Mouse (Mus musculus): ENCODE measurements around the gene Kctd12. TPM values are rescaled to one million over a fixed set of nuclear protein-coding genes. Genes with fewer than 3 reads are reported as not detected.
A peak's percentile ranks its signal among the peaks of the same experiment; 100 is the strongest.

Kctd12 gene
- 6.2 and 8.8 TPM in 2 replicates for polyA plus RNA-seq (2016; fragmentation: Nextera tagmentation; extraction: Ambion mirVana)

- WGBS = 2% methylated on average over 65 of the region's 66 CpGs
- Histone ChIP-seq H3K9me3 (no peaks in the 10 kb centered on the region), H3K36me3 (replicated peaks) (no peaks in the 10 kb centered on the region), H3K4me3 (peak within 1 kb of the TSS; percentile 77), H3K27ac (replicated peaks) (peak within 1 kb of the TSS; percentile 88), H3K27me3 (replicated peaks; ENCODE audit: low read depth, poor library complexity, severe bottlenecking) (peaks cover 22% of the 10 kb centered on the region), H3K4me1 (peaks cover 22% of the 10 kb centered on the region)
- peak; percentile 93 for DNase-seq (ENCODE audit: low spot score)
These were observed at the start of gene Kctd12 for GRCm38 (mm10) chr14:102982627-102983540. Gene Kctd12, minus strand, starts transcription at chr14:102982637.

DNA sequence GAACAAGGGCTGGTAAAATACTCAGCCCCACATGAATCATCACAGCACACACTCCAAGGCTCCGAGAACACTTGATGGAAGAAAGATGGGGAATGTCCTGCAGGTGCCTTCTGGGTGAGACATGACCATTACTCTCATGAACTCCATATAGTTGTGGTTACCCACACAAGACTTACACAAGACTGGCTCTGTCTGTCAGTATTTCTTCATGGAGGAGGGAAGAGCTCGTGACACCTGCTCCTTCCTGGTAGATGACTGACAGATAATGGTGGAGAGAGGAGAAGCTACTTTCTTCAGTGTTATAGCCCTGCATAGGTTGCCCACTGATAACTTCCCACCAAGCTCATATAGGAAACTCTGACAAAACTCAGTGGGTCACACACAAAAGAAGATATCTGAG is 46.8 kb upstream of the Kctd12 start:
- whole genome bisulfite sequencing = 79% methylated on average over 2 of the region's 2 CpGs
- Histone ChIP-seq H3K4me1 (no peaks in the 10 kb centered on the region), H3K36me3 (replicated peaks) (no peaks in the 10 kb centered on the region), H3K9me3 (no peaks in the 10 kb centered on the region), H3K27ac (replicated peaks) (no peak overlapping the region), H3K27me3 (replicated peaks; ENCODE audit: low read depth, poor library complexity, severe bottlenecking) (no peaks in the 10 kb centered on the region), H3K4me3 (no peak overlapping the region)
- DNase-seq (ENCODE audit: low spot score) = no peak

DNA sequence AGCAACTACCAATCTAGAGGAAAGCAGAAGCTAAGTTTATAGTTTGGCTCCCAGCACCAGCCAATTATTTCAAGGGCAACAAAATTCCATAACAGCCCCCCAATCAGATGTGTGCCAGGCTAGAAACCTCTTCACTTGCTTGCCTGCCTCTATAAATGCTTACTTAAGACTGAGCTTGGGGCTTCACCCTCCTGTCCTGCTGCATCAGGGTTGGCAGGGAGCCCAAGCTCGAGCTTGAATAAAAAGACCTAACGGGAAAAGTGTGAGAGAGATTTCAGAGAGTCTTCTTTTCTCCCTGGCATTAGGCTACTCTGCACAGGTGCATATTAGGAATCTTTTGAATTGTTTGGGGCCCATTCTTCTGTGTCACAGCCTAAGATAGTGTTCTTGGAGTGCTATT is 37.6 kb upstream of the Kctd12 start:
- H3K27me3 ChIP-seq (replicated peaks; ENCODE audit: low read depth, poor library complexity, severe bottlenecking) = no peaks in the 10 kb centered on the region
- no peak overlapping the region for H3K4me3 ChIP-seq
- H3K36me3 ChIP-seq (replicated peaks) = no peaks in the 10 kb centered on the region
- 82% methylated on average over 2 of the region's 2 CpGs for WGBS
- no peak for DNase-seq (ENCODE audit: low spot score)
- H3K27ac ChIP-seq (replicated peaks) = no peak overlapping the region
- H3K9me3 ChIP-seq = no peaks in the 10 kb centered on the region
- H3K4me1 ChIP-seq = no peaks in the 10 kb centered on the region

DNA sequence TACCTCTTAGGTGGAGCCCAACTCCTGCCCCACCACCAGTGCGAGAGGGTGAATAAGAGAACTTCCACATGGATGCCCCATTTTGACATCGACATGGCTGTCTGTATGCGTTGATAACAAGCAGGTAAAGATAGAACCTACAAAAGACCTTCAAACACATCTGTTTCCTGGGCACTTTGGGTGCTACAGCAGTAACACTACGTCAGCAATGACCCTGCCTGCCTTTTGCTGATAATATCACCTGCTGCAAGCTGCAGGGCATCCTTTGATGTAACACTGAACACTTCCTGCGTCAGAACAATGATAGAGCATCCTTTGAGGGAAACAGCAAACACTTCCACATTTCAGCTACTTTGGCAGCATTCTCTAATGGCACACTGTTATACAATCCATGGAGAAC is 34.6 kb upstream of the Kctd12 start:
- Histone ChIP-seq H3K36me3 (replicated peaks) (no peaks in the 10 kb centered on the region), H3K27me3 (replicated peaks; ENCODE audit: low read depth, poor library complexity, severe bottlenecking) (no peaks in the 10 kb centered on the region), H3K9me3 (no peaks in the 10 kb centered on the region), H3K4me3 (no peak overlapping the region), H3K4me1 (no peaks in the 10 kb centered on the region), H3K27ac (replicated peaks) (no peak overlapping the region)
- 80% methylated on average over 5 of the region's 5 CpGs for WGBS
- no peak for DNase-seq (ENCODE audit: low spot score)

- Histone ChIP-seq H3K9me3 (no peaks in the 10 kb centered on the region), H3K27ac (replicated peaks) (no peak overlapping the region), H3K4me1 (no peaks in the 10 kb centered on the region), H3K36me3 (replicated peaks) (no peaks in the 10 kb centered on the region), H3K27me3 (replicated peaks; ENCODE audit: low read depth, poor library complexity, severe bottlenecking) (no peaks in the 10 kb centered on the region), H3K4me3 (no peak overlapping the region)
- WGBS = 29% methylated on average over 4 of the region's 4 CpGs
- peak; percentile 68 for DNase-seq (ENCODE audit: low spot score)
These were observed 30.2 kb upstream of the Kctd12 start for GRCm38 (mm10) chr14:103012563-103013150.

GRCm38 (mm10) chr14:103011782-103012181 is 29.3 kb upstream of the Kctd12 start:
- Histone ChIP-seq H3K4me1 (no peaks in the 10 kb centered on the region), H3K4me3 (no peak overlapping the region), H3K9me3 (no peaks in the 10 kb centered on the region), H3K27ac (replicated peaks) (no peak overlapping the region), H3K36me3 (replicated peaks) (no peaks in the 10 kb centered on the region), H3K27me3 (replicated peaks; ENCODE audit: low read depth, poor library complexity, severe bottlenecking) (no peaks in the 10 kb centered on the region)
- peak; percentile 24 for DNase-seq (ENCODE audit: low spot score)
- WGBS = 41% methylated on average over 5 of the region's 5 CpGs

GRCm38 (mm10) chr14:103007737-103008136 is 25.3 kb upstream of the Kctd12 start:
- WGBS = 88% methylated on average over 4 of the region's 4 CpGs
- no peaks in the 10 kb centered on the region for H3K4me1 ChIP-seq

DNA sequence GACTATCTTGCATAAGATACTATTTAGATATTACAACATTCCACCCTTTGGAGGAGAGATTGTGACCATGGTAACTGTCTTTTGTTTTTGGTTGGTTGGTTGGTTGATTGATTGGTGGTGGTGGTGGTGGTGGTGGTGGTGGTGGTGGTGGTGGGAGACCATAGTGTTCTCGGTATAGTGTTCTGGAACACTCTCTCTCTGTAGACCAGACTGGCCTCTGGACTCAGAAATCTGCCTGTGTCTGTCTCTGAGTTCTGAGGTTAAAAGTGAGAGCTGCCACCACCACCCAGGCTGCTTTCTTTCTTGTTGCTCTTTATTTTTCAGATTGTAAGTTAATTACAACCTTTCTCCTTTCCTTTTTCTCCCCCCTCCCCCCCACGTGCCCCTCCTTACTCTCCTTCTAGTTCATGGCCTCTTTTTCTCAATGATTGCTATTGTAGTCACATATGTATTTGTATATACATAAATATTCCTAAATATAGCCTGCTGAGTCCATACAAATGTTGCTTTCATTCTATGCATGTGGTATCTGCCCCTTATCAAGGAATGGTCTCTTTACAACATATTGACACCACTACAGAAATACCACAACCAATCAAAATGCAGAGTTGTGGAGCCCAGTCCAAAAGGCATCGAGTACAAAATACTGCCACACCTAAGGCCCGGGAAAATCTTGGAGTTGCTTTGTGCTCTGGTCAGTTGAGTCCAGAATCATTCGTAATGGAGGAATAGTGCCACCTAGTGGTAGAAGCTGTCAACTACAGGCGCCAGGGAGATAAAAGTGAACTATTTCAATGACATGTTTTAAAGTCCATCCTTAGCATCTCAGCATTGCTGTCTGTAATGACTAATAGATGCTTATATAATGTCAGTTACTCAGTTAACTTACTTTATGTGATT is 12.5 kb upstream of the Kctd12 start:
- WGBS = 23% methylated on average over 6 of the region's 6 CpGs
- no peak overlapping the region for H3K27ac ChIP-seq (replicated peaks)
- no peaks in the 10 kb centered on the region for H3K27me3 ChIP-seq (replicated peaks; ENCODE audit: low read depth, poor library complexity, severe bottlenecking)
- no peaks in the 10 kb centered on the region for H3K9me3 ChIP-seq
- no peaks in the 10 kb centered on the region for H3K36me3 ChIP-seq (replicated peaks)
- peak; percentile 81 for DNase-seq (ENCODE audit: low spot score)
- no peak overlapping the region for H3K4me3 ChIP-seq
- H3K4me1 ChIP-seq = no peaks in the 10 kb centered on the region

More at GRCm38 (mm10) chr14:103007737-103008136, 25.3 kb upstream of the Kctd12 start:
- Histone ChIP-seq H3K9me3 (no peaks in the 10 kb centered on the region), H3K36me3 (replicated peaks) (no peaks in the 10 kb centered on the region), H3K27ac (replicated peaks) (no peak overlapping the region), H3K4me3 (no peak overlapping the region), H3K27me3 (replicated peaks; ENCODE audit: low read depth, poor library complexity, severe bottlenecking) (no peaks in the 10 kb centered on the region)
- DNase-seq (ENCODE audit: low spot score) = no peak

- WGBS = 74% methylated on average over 3 of the region's 3 CpGs
- Histone ChIP-seq H3K27ac (replicated peaks) (no peak overlapping the region), H3K27me3 (replicated peaks; ENCODE audit: low read depth, poor library complexity, severe bottlenecking) (no peaks in the 10 kb centered on the region), H3K4me1 (no peaks in the 10 kb centered on the region), H3K36me3 (replicated peaks) (no peaks in the 10 kb centered on the region), H3K4me3 (no peak overlapping the region), H3K9me3 (no peaks in the 10 kb centered on the region)
- DNase-seq (ENCODE audit: low spot score) = no peak
These were observed 8.3 kb upstream of the Kctd12 start for GRCm38 (mm10) chr14:102990765-102991164.

GRCm38 (mm10) chr14:102989866-102990265 is 7.4 kb upstream of the Kctd12 start:
- 85% methylated on average over 5 of the region's 5 CpGs for WGBS
- Histone ChIP-seq H3K9me3 (no peaks in the 10 kb centered on the region), H3K4me1 (no peaks in the 10 kb centered on the region), H3K27ac (replicated peaks) (no peak overlapping the region), H3K36me3 (replicated peaks) (no peaks in the 10 kb centered on the region), H3K27me3 (replicated peaks; ENCODE audit: low read depth, poor library complexity, severe bottlenecking) (0 out of 2 replicates have a peak, but pooled peaks cover under 1% of the 10 kb centered on the region), H3K4me3 (no peak overlapping the region)
- no peak for DNase-seq (ENCODE audit: low spot score)

DNA sequence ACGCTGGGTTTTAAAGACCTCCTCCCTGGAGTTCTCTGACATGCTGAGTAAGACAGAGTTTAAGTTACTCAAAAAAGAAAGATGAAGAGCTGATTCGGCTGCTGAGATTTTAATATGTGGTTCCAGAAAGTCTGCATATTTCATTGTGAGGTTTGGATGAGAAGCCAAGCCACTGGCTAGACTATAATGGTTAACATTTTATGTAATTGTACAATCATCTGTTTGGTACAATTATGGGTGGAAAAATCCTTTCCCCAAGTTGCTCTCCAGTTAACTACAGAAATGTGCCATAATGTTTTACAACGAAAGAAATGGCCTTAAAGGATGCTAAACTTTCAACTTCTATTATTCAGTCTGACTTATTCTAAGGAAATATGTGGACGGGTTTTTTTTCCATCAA is 6.8 kb upstream of the Kctd12 start:
- 84% methylated on average over 4 of the region's 4 CpGs for WGBS
- Histone ChIP-seq H3K9me3 (no peaks in the 10 kb centered on the region), H3K36me3 (replicated peaks) (no peaks in the 10 kb centered on the region), H3K27me3 (replicated peaks; ENCODE audit: low read depth, poor library complexity, severe bottlenecking) (peaks cover 6% of the 10 kb centered on the region; the same call in 1 of the 2 replicates), H3K4me3 (no peak overlapping the region), H3K4me1 (no peaks in the 10 kb centered on the region), H3K27ac (replicated peaks) (no peak overlapping the region)
- no peak for DNase-seq (ENCODE audit: low spot score)

GRCm38 (mm10) chr14:102987626-102988025 is 5.2 kb upstream of the Kctd12 start:
- 85% methylated on average over 5 of the region's 5 CpGs for WGBS
- no peak overlapping the region for H3K27ac ChIP-seq (replicated peaks)
- no peak for DNase-seq (ENCODE audit: low spot score)
- peaks cover 7% of the 10 kb centered on the region; the same call in 1 of the 2 replicates for H3K4me1 ChIP-seq
- peaks cover 9% of the 10 kb centered on the region; the same call in 1 of the 2 replicates for H3K27me3 ChIP-seq (replicated peaks; ENCODE audit: low read depth, poor library complexity, severe bottlenecking)
- no peaks in the 10 kb centered on the region for H3K36me3 ChIP-seq (replicated peaks)
- no peak overlapping the region for H3K4me3 ChIP-seq
- no peaks in the 10 kb centered on the region for H3K9me3 ChIP-seq

Measured in embryonic facial prominence, embryonic 10.5 days (tissue).